Mouse (Mus musculus) midbrain, embryonic 16.5 days (tissue): ENCODE data around the gene Lrrc37a. TPM values are rescaled to one million over a fixed set of nuclear protein-coding genes. Genes with fewer than 3 reads are reported as not detected.

Experiments used
- ATAC-seq: fragments of 200-750 bp; cut with Nextera tagmentation; 2 replicates; pipeline ENCODE4 v1.8.0; 2017; ENCODE audit warnings: moderate TSS enrichment
- H3K27ac ChIP-seq: fragments of 300-500 bp; sonication (generic); 2 replicates; pipeline ENCODE4 v1.5.1; 2014; ENCODE audit warnings: mild to moderate bottlenecking, low read length, mixed read lengths
- H3K27me3 ChIP-seq: fragments of 300-500 bp; sonication (generic); 2 replicates; pipeline ENCODE4 v1.6.1; 2014; ENCODE audit warnings: low read depth, low read length, mixed read lengths; ENCODE audit not compliant: control insufficient read depth, insufficient read depth
- H3K36me3 ChIP-seq: fragments of 300-500 bp; sonication (generic); 2 replicates; pipeline ENCODE4 v1.6.1; 2014; ENCODE audit warnings: mild to moderate bottlenecking, low read length, moderate library complexity, mixed read lengths; ENCODE audit not compliant: control insufficient read depth, insufficient read depth
- H3K4me1 ChIP-seq: fragments of 300-500 bp; sonication (generic); 2 replicates; pipeline ENCODE4 v1.6.1; 2014; ENCODE audit warnings: mild to moderate bottlenecking, low read length, mixed read lengths; ENCODE audit not compliant: control insufficient read depth, insufficient read depth
- H3K4me2 ChIP-seq: fragments of 300-500 bp; sonication (generic); 2 replicates; pipeline ENCODE4 v1.6.1; 2014; ENCODE audit warnings: mild to moderate bottlenecking, low read length, mixed read lengths
- H3K4me3 ChIP-seq: fragments of 300-500 bp; sonication (generic); 2 replicates; pipeline ENCODE4 v1.5.1; 2014; ENCODE audit warnings: low read depth, mild to moderate bottlenecking, low read length, moderate library complexity, mixed read lengths
- H3K9ac ChIP-seq: fragments of 300-500 bp; sonication (generic); 2 replicates; pipeline ENCODE4 v1.6.1; 2014; ENCODE audit warnings: low read depth, low read length, mixed read lengths
- H3K9me3 ChIP-seq: fragments of 300-500 bp; sonication (generic); replicated peaks from 2 replicates; pipeline ENCODE4 v1.6.1; 2014; ENCODE audit warnings: mild to moderate bottlenecking, low read length, mixed read lengths; ENCODE audit not compliant: control insufficient read depth, poor library complexity, severe bottlenecking
- WGBS: fragments of 180-500 bp; shearing (Covaris S2); extraction: QIAGEN DNeasy Blood & Tissue Kit; methylation state at CpG from one replicate; pipeline ENCODE4 v1.1.7; 2014; 5-methylcytosine and 5-hydroxymethylcytosine counted together
- polyA plus RNA-seq: library from polyadenylated mRNA; unstranded; fragments of >200 nt; fragmentation: Nextera tagmentation; extraction: Ambion mirVana; gene quantifications from 2 replicates; pipeline ENCODE4 v1.2.1, GENCODE M21; 2015

The Lrrc37a gene
- polyA plus RNA-seq, 1 experiment from 2014 or later = not detected

GRCm38 (mm10) chr11:103404618-103405017, 99.8 kb downstream of the Lrrc37a start:
- H3K27ac ChIP-seq = no peak overlapping the region
- H3K4me1 ChIP-seq = no peaks in the 10 kb centered on the region
- no peak for ATAC-seq
- H3K9me3 ChIP-seq = no peaks in the 10 kb centered on the region
- H3K4me2 ChIP-seq = no peak overlapping the region
- H3K27me3 ChIP-seq = no peaks in the 10 kb centered on the region
- H3K36me3 ChIP-seq = peaks cover 6% of the 10 kb centered on the region; the same call in 1 of the 2 replicates
- H3K9ac ChIP-seq = no peak overlapping the region
- no peak overlapping the region for H3K4me3 ChIP-seq

GRCm38 (mm10) chr11:103403776-103404175, 100.6 kb downstream of the Lrrc37a start:
- H3K4me3 ChIP-seq = no peak overlapping the region
- no peaks in the 10 kb centered on the region for H3K4me1 ChIP-seq
- H3K9ac ChIP-seq = no peak overlapping the region
- WGBS = 73% methylated on average over 4 of the region's 4 CpGs
- H3K27me3 ChIP-seq = no peaks in the 10 kb centered on the region
- no peak overlapping the region for H3K4me2 ChIP-seq
- no peaks in the 10 kb centered on the region for H3K9me3 ChIP-seq
- H3K36me3 ChIP-seq = peaks cover 6% of the 10 kb centered on the region; the same call in 1 of the 2 replicates
- no peak for ATAC-seq
- no peak overlapping the region for H3K27ac ChIP-seq

GRCm38 (mm10) chr11:103402738-103403137, 101.7 kb downstream of the Lrrc37a start:
- no peak overlapping the region for H3K4me3 ChIP-seq
- H3K27ac ChIP-seq = no peak overlapping the region
- no peak overlapping the region for H3K9ac ChIP-seq
- H3K4me2 ChIP-seq = no peak overlapping the region
- H3K4me1 ChIP-seq = no peaks in the 10 kb centered on the region
- no peaks in the 10 kb centered on the region for H3K27me3 ChIP-seq
- ATAC-seq = no peak
- peaks cover 6% of the 10 kb centered on the region; the same call in 1 of the 2 replicates for H3K36me3 ChIP-seq
- no peaks in the 10 kb centered on the region for H3K9me3 ChIP-seq
- 94% methylated on average over 5 of the region's 5 CpGs for WGBS

- H3K27ac ChIP-seq = no peak overlapping the region
- H3K4me2 ChIP-seq = no peak overlapping the region
- no peaks in the 10 kb centered on the region for H3K27me3 ChIP-seq
- no peak overlapping the region for H3K9ac ChIP-seq
- H3K4me1 ChIP-seq = no peaks in the 10 kb centered on the region
- no peak overlapping the region for H3K4me3 ChIP-seq
- 62% methylated on average over 2 of the region's 2 CpGs for WGBS
- no peaks in the 10 kb centered on the region for H3K9me3 ChIP-seq
- no peak for ATAC-seq
- peaks cover 6% of the 10 kb centered on the region; the same call in 1 of the 2 replicates for H3K36me3 ChIP-seq
Measured at GRCm38 (mm10) chr11:103402198-103402597, 102.2 kb downstream of the Lrrc37a start.

Other genes starting within 250 kb of the Lrrc37a start
- 4.4 TPM in 2 replicates for gene Map3k14, start 237.1 kb downstream of the Lrrc37a start, polyA plus RNA-seq
- 3.8 and 4.4 TPM in 2 replicates for gene Arhgap27, start 140.9 kb downstream of the Lrrc37a start, polyA plus RNA-seq
- gene Plekhm1, start 91.9 kb downstream of the Lrrc37a start, polyA plus RNA-seq = 8.9 and 9.6 TPM in 2 replicates
- gene Gm884, start 116.5 kb upstream of the Lrrc37a start, polyA plus RNA-seq = not detected in 2 replicates
- gene Lyzl6, start 134.3 kb upstream of the Lrrc37a start, polyA plus RNA-seq = not detected in 2 replicates
- gene Rprml, start 145.0 kb upstream of the Lrrc37a start, polyA plus RNA-seq = 2.1 and 3.4 TPM in 2 replicates
- gene Gosr2, start 193.3 kb upstream of the Lrrc37a start, polyA plus RNA-seq = 93.2 and 96.2 TPM in 2 replicates
- gene Wnt9b, start 245.2 kb upstream of the Lrrc37a start, polyA plus RNA-seq = 0.92 and 1.1 TPM in 2 replicates